Mouse (Mus musculus): ENCODE measurements around the gene Gm15517. TPM values are rescaled to one million over a fixed set of nuclear protein-coding genes. Genes with fewer than 3 reads are reported as not detected.
A peak's percentile ranks its signal among the peaks of the same experiment; 100 is the strongest.

The Gm15517 gene
- polyA plus RNA-seq, 1 experiment from 2014 or later = not detected

GRCm38 (mm10) chr7:44303346-44304340 is 42.4 kb downstream of the Gm15517 start:
- WGBS = 83% methylated on average over 14 of the region's 14 CpGs
- Histone ChIP-seq H3K4me1 (peaks cover 13% of the 10 kb centered on the region; the same call in 1 of the 2 replicates), H3K9me3 (no peaks in the 10 kb centered on the region), H3K4me3 (peak overlapping the region; percentile 68), H3K4me2 (replicated peaks) (peak overlapping the region; percentile 69), H3K27me3 (peaks cover 13% of the 10 kb centered on the region; the same call in 1 of the 2 replicates), H3K27ac (peak overlapping the region; percentile 93), H3K9ac (peak overlapping the region; percentile 86), H3K36me3 (no peaks in the 10 kb centered on the region)
- ATAC-seq (ENCODE audit: insufficient number of reproducible peaks, insufficient read depth, low FRiP score, low TSS enrichment) = no peak

GRCm38 (mm10) chr7:44304463-44304774 is 43.2 kb downstream of the Gm15517 start:
- ATAC-seq (ENCODE audit: insufficient number of reproducible peaks, insufficient read depth, low FRiP score, low TSS enrichment) = no peak
- H3K4me1 ChIP-seq = peaks cover 13% of the 10 kb centered on the region; the same call in 1 of the 2 replicates
- peaks cover 20% of the 10 kb centered on the region for H3K27me3 ChIP-seq
- no peaks in the 10 kb centered on the region for H3K36me3 ChIP-seq
- peak overlapping the region; percentile 86 for H3K9ac ChIP-seq
- H3K4me3 ChIP-seq = peak overlapping the region; percentile 68
- under 1% methylated on average over 25 of the region's 25 CpGs for WGBS
- H3K27ac ChIP-seq = peak overlapping the region; percentile 93
- H3K9me3 ChIP-seq = no peaks in the 10 kb centered on the region
- peak overlapping the region; percentile 69 for H3K4me2 ChIP-seq (replicated peaks)

- Histone ChIP-seq H3K9me3 (no peaks in the 10 kb centered on the region), H3K36me3 (no peaks in the 10 kb centered on the region), H3K27ac (peak overlapping the region; percentile 93), H3K27me3 (peaks cover 24% of the 10 kb centered on the region), H3K9ac (peak overlapping the region; percentile 86), H3K4me1 (peaks cover 13% of the 10 kb centered on the region; the same call in 1 of the 2 replicates), H3K4me2 (replicated peaks) (peak overlapping the region; percentile 69), H3K4me3 (peak overlapping the region; percentile 68)
- under 1% methylated on average over 48 of the region's 49 CpGs for WGBS
- ATAC-seq (ENCODE audit: insufficient number of reproducible peaks, insufficient read depth, low FRiP score, low TSS enrichment) = peak; percentile 93
Measured at GRCm38 (mm10) chr7:44304775-44305641, 43.8 kb downstream of the Gm15517 start.

- Histone ChIP-seq H3K4me2 (replicated peaks) (peak overlapping the region; percentile 69), H3K9ac (0 out of 2 replicates have a peak overlapping the region, but pooled peaks have one; percentile 31), H3K9me3 (no peaks in the 10 kb centered on the region), H3K27ac (peak overlapping the region; percentile 93; the same call in 1 of the 2 replicates), H3K4me3 (peak overlapping the region; percentile 68), H3K36me3 (no peaks in the 10 kb centered on the region), H3K4me1 (peaks cover 13% of the 10 kb centered on the region; the same call in 1 of the 2 replicates), H3K27me3 (peaks cover 31% of the 10 kb centered on the region)
- ATAC-seq (ENCODE audit: insufficient number of reproducible peaks, insufficient read depth, low FRiP score, low TSS enrichment) = no peak; the same call in 1 of the 2 replicates
- WGBS = 8% methylated on average over 16 of the region's 16 CpGs
Measured at GRCm38 (mm10) chr7:44305686-44306085, 44.4 kb downstream of the Gm15517 start.

GRCm38 (mm10) chr7:44306516-44307240 is 45.4 kb downstream of the Gm15517 start, which contains the start of gene Clec11a:
TSS of gene Clec11a (minus strand) at chr7:44306902.
- H3K4me3 ChIP-seq = peak within 1 kb of the TSS; percentile 68; the same call in 1 of the 2 replicates
- peaks cover 41% of the 10 kb centered on the region for H3K27me3 ChIP-seq
- no peak for ATAC-seq (ENCODE audit: insufficient number of reproducible peaks, insufficient read depth, low FRiP score, low TSS enrichment)
- peaks cover 22% of the 10 kb centered on the region for H3K4me1 ChIP-seq
- H3K36me3 ChIP-seq = no peaks in the 10 kb centered on the region
- 58% methylated on average over 6 of the region's 6 CpGs for WGBS
- peak within 1 kb of the TSS; percentile 69 for H3K4me2 ChIP-seq (replicated peaks)
- H3K9me3 ChIP-seq = no peaks in the 10 kb centered on the region
- H3K9ac ChIP-seq = 0 out of 2 replicates have a peak within 1 kb of the TSS, but pooled peaks have one; percentile 31
- H3K27ac ChIP-seq = peak within 1 kb of the TSS; percentile 93

GRCm38 (mm10) chr7:44307261-44308020 is 46.2 kb downstream of the Gm15517 start:
- H3K36me3 ChIP-seq = no peaks in the 10 kb centered on the region
- H3K4me3 ChIP-seq = no peak overlapping the region
- no peak overlapping the region for H3K4me2 ChIP-seq (replicated peaks)
- peak overlapping the region; percentile 67 for H3K27ac ChIP-seq
- no peaks in the 10 kb centered on the region for H3K9me3 ChIP-seq
- no peak for ATAC-seq (ENCODE audit: insufficient number of reproducible peaks, insufficient read depth, low FRiP score, low TSS enrichment)
- H3K4me1 ChIP-seq = peaks cover 24% of the 10 kb centered on the region
- no peak overlapping the region for H3K9ac ChIP-seq
- 27% methylated on average over 9 of the region's 9 CpGs for WGBS
- H3K27me3 ChIP-seq = peaks cover 48% of the 10 kb centered on the region

- peak within 1 kb of the TSS; percentile 97 for H3K4me2 ChIP-seq (replicated peaks)
- peak within 1 kb of the TSS; percentile 67 for H3K9ac ChIP-seq
- no peak within 1 kb of the TSS for H3K27ac ChIP-seq
- no peak for ATAC-seq (ENCODE audit: insufficient number of reproducible peaks, insufficient read depth, low FRiP score, low TSS enrichment)
- H3K36me3 ChIP-seq = no peaks in the 10 kb centered on the region
- H3K27me3 ChIP-seq = peaks cover 52% of the 10 kb centered on the region
- peaks cover 18% of the 10 kb centered on the region for H3K4me1 ChIP-seq
- peak within 1 kb of the TSS; percentile 53 for H3K4me3 ChIP-seq
- H3K9me3 ChIP-seq = no peaks in the 10 kb centered on the region
- WGBS = 18% methylated on average over 13 of the region's 22 CpGs
Measured at GRCm38 (mm10) chr7:44309475-44310284, 48.4 kb downstream of the Gm15517 start, which contains the start of gene Shank1. TSS of gene Shank1 (plus strand) at chr7:44310253.

GRCm38 (mm10) chr7:44310285-44310877 is 49.1 kb downstream of the Gm15517 start:
- Histone ChIP-seq H3K36me3 (no peaks in the 10 kb centered on the region), H3K9me3 (no peaks in the 10 kb centered on the region), H3K4me1 (peaks cover 18% of the 10 kb centered on the region), H3K27ac (no peak overlapping the region), H3K27me3 (peaks cover 52% of the 10 kb centered on the region), H3K4me3 (peak overlapping the region; percentile 53), H3K4me2 (replicated peaks) (peak overlapping the region; percentile 97), H3K9ac (peak overlapping the region; percentile 67)
- 0 out of 2 replicates have a peak, but pooled peaks have one; percentile 18 for ATAC-seq (ENCODE audit: insufficient number of reproducible peaks, insufficient read depth, low FRiP score, low TSS enrichment)
- 1% methylated on average over 35 of the region's 40 CpGs for WGBS

GRCm38 (mm10) chr7:44310878-44311712 is 49.8 kb downstream of the Gm15517 start:
- Histone ChIP-seq H3K9ac (peak overlapping the region; percentile 67), H3K4me3 (peak overlapping the region; percentile 53), H3K27ac (no peak overlapping the region), H3K27me3 (peaks cover 57% of the 10 kb centered on the region), H3K36me3 (no peaks in the 10 kb centered on the region), H3K4me2 (replicated peaks) (peak overlapping the region; percentile 97), H3K9me3 (no peaks in the 10 kb centered on the region), H3K4me1 (peaks cover 12% of the 10 kb centered on the region)
- ATAC-seq (ENCODE audit: insufficient number of reproducible peaks, insufficient read depth, low FRiP score, low TSS enrichment) = peak; percentile 6; the same call in 1 of the 2 replicates
- under 1% methylated on average over 38 of the region's 38 CpGs for WGBS

Measured in embryonic facial prominence, embryonic 12.5 days (tissue).